Mouse (Mus musculus) myocyte (in vitro differentiated cells): ENCODE measurements around the gene Amn.

Experiments used
- CEBPB ChIP-seq: IDR thresholded peaks from 2 replicates; pipeline ENCODE4 v1.6.1; 2011; ENCODE audit warnings: mild to moderate bottlenecking, moderate library complexity; ENCODE audit not compliant: poor library complexity, insufficient read depth, severe bottlenecking
- E2F4 ChIP-seq: IDR thresholded peaks from one replicate; pipeline ENCODE4 v1.6.1; 2011; ENCODE audit warnings: mild to moderate bottlenecking, control low read depth, moderate library complexity; ENCODE audit not compliant: insufficient read depth
- MYOG ChIP-seq, 3 experiments: IDR thresholded peaks; one replicate each; pipeline ENCODE4 v1.6.1; 2011; ENCODE audit warnings: control low read depth in 2 of 3, low read depth in 2 of 3, mild to moderate bottlenecking in 2 of 3; ENCODE audit not compliant: insufficient read length in 2 of 3, control insufficient read depth in 1 of 3, insufficient read depth in 1 of 3
- POLR2A ChIP-seq: IDR thresholded peaks from one replicate; pipeline ENCODE4 v1.6.1; 2011; ENCODE audit warnings: low read depth, mild to moderate bottlenecking, control low read depth, moderate library complexity; ENCODE audit not compliant: insufficient read length
- POLR2AphosphoS2 ChIP-seq: IDR thresholded peaks from one replicate; pipeline ENCODE4 v1.6.1; 2011; ENCODE audit warnings: low read depth, control low read depth; ENCODE audit not compliant: insufficient read length
- TCF12 ChIP-seq: IDR thresholded peaks from one replicate; pipeline ENCODE4 v1.6.1; 2011; ENCODE audit warnings: mild to moderate bottlenecking, control low read depth; ENCODE audit not compliant: poor library complexity, insufficient read depth, severe bottlenecking
- TCF3 ChIP-seq: IDR thresholded peaks from one replicate; pipeline ENCODE4 v1.6.1; 2011; ENCODE audit warnings: low read depth, control low read depth; ENCODE audit not compliant: insufficient read length
- USF1 ChIP-seq: IDR thresholded peaks from one replicate; pipeline ENCODE4 v1.6.1; 2011; ENCODE audit warnings: low read depth, mild to moderate bottlenecking, control low read depth, moderate library complexity

GRCm38 (mm10) chr12:111238345-111238744, 32.5 kb upstream of the Amn start:
- TF ChIP-seq TCF12 (no peak), POLR2A (no peak), TCF3 (no peak), MYOG (IDR thresholded peaks at IDR 0.05; ENCODE audit: control insufficient read depth in 1 of 3, insufficient read depth in 1 of 3, insufficient read length in 2 of 3, low read depth in 2 of 3) (no peak), POLR2AphosphoS2 (no peak), E2F4 (no peak), CEBPB (no peak), USF1 (no peak)
